Mouse (Mus musculus) hindbrain, embryonic 15.5 days (tissue): ENCODE results near the gene Col4a2. TPM values are rescaled to one million over a fixed set of nuclear protein-coding genes. Genes with fewer than 3 reads are reported as not detected.
A peak's percentile ranks its signal among the peaks of the same experiment; 100 is the strongest.

Experiments used
- ATAC-seq: fragments of 200-750 bp; cut with Nextera tagmentation; 2 replicates; pipeline ENCODE4 v1.8.0; 2017; ENCODE audit warnings: low read depth, moderate number of reproducible peaks, moderate TSS enrichment; ENCODE audit not compliant: low FRiP score
- H3K27ac ChIP-seq: fragments of 300-500 bp; sonication (generic); replicated peaks from 2 replicates; pipeline ENCODE4 v1.5.1; 2015; ENCODE audit warnings: mild to moderate bottlenecking, inconsistent platforms
- H3K27me3 ChIP-seq: fragments of 300-500 bp; sonication (generic); 2 replicates; pipeline ENCODE4 v1.6.1; 2015; ENCODE audit warnings: control low read depth, inconsistent platforms
- H3K36me3 ChIP-seq: fragments of 300-500 bp; sonication (generic); 2 replicates; pipeline ENCODE4 v1.6.1; 2015; ENCODE audit warnings: control low read depth, inconsistent platforms
- H3K4me1 ChIP-seq: fragments of 300-500 bp; sonication (generic); replicated peaks from 2 replicates; pipeline ENCODE4 v1.6.1; 2015; ENCODE audit warnings: control low read depth, inconsistent platforms
- H3K4me2 ChIP-seq: fragments of 300-500 bp; sonication (generic); 2 replicates; pipeline ENCODE4 v1.6.1; 2015; ENCODE audit warnings: moderate library complexity, mild to moderate bottlenecking, inconsistent platforms
- H3K4me3 ChIP-seq: fragments of 300-500 bp; sonication (generic); 2 replicates; pipeline ENCODE4 v1.5.1; 2015; ENCODE audit warnings: mild to moderate bottlenecking, inconsistent platforms
- H3K9ac ChIP-seq: fragments of 300-500 bp; sonication (generic); 2 replicates; pipeline ENCODE4 v1.6.1; 2015; ENCODE audit warnings: inconsistent platforms
- H3K9me3 ChIP-seq: fragments of 300-500 bp; sonication (generic); 2 replicates; pipeline ENCODE4 v1.6.1; 2016; ENCODE audit warnings: control low read depth, inconsistent platforms
- WGBS: fragments of 180-500 bp; shearing (Covaris S2); methylation state at CpG from one replicate; pipeline ENCODE4 v1.1.7; 2015; 5-methylcytosine and 5-hydroxymethylcytosine counted together
- polyA plus RNA-seq: library from polyadenylated mRNA; unstranded; fragments of >200 nt; fragmentation: Nextera tagmentation; extraction: Ambion mirVana; gene quantifications from 2 replicates; pipeline ENCODE4 v1.2.1, GENCODE M21; 2015

The Col4a2 gene
- polyA plus RNA-seq = 43.0 and 43.6 TPM in 2 replicates

GRCm38 (mm10) chr8:11312349-11313175 is at the start of gene Col4a2, which contains the start of gene Col4a1:
Col4a2 (plus strand) TSS chr8:11312805.
Col4a1 (minus strand) TSS chr8:11312826.
- under 1% methylated on average over 79 of the region's 87 CpGs for WGBS
- Histone ChIP-seq H3K36me3 (no peaks in the 10 kb centered on the region), H3K4me1 (peaks cover 35% of the 10 kb centered on the region), H3K9me3 (no peaks in the 10 kb centered on the region), H3K4me2 (peak within 1 kb of the TSS; percentile 86), H3K9ac (peak within 1 kb of the TSS; percentile 70), H3K27me3 (peaks cover 65% of the 10 kb centered on the region), H3K27ac (peak within 1 kb of the TSS; percentile 43), H3K4me3 (peak within 1 kb of the TSS; percentile 63)
- ATAC-seq = peak; percentile 57

DNA sequence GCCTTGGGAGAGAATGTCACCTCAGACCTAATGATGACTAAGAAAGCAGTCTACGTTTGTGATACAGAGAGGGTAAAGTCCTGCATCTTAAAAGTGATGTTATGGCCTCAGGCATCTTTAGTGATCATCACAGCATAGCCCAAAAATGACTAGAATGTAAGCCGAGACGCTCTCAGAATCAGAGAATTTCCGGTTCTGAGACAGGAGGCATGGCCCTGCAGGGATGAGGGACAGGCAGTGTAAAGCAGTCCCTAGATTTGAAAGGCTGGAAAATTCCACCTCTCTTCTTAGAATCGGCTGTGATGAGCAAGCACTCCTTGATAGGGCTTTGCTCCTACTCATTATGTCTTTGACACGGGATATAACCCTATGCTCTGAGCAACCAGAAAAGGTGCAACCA is 48.8 kb upstream of the Col4a2 start:
- Histone ChIP-seq H3K4me3 (no peak overlapping the region), H3K36me3 (no peaks in the 10 kb centered on the region), H3K4me1 (no peaks in the 10 kb centered on the region), H3K27ac (no peak overlapping the region), H3K4me2 (no peak overlapping the region), H3K27me3 (no peaks in the 10 kb centered on the region), H3K9ac (no peak overlapping the region), H3K9me3 (no peaks in the 10 kb centered on the region)
- 90% methylated on average over 6 of the region's 6 CpGs for WGBS
- no peak for ATAC-seq

GRCm38 (mm10) chr8:11265971-11266370 is 46.6 kb upstream of the Col4a2 start:
- no peak overlapping the region for H3K4me2 ChIP-seq
- no peak overlapping the region for H3K4me3 ChIP-seq
- no peak overlapping the region for H3K9ac ChIP-seq
- H3K36me3 ChIP-seq = no peaks in the 10 kb centered on the region
- no peak for ATAC-seq
- WGBS = 71% methylated on average over 3 of the region's 3 CpGs
- no peak overlapping the region for H3K27ac ChIP-seq
- H3K4me1 ChIP-seq = no peaks in the 10 kb centered on the region
- no peaks in the 10 kb centered on the region for H3K27me3 ChIP-seq
- no peaks in the 10 kb centered on the region for H3K9me3 ChIP-seq

GRCm38 (mm10) chr8:11266471-11266870 is 46.1 kb upstream of the Col4a2 start:
- WGBS = 94% methylated on average over 2 of the region's 2 CpGs
- Histone ChIP-seq H3K27ac (no peak overlapping the region), H3K36me3 (no peaks in the 10 kb centered on the region), H3K4me2 (no peak overlapping the region), H3K9ac (no peak overlapping the region), H3K4me1 (no peaks in the 10 kb centered on the region), H3K4me3 (no peak overlapping the region), H3K27me3 (no peaks in the 10 kb centered on the region), H3K9me3 (no peaks in the 10 kb centered on the region)
- no peak for ATAC-seq

- 78% methylated on average over 6 of the region's 6 CpGs for WGBS
- no peak overlapping the region for H3K27ac ChIP-seq
- no peaks in the 10 kb centered on the region for H3K9me3 ChIP-seq
- no peak for ATAC-seq
- H3K27me3 ChIP-seq = no peaks in the 10 kb centered on the region
- no peaks in the 10 kb centered on the region for H3K4me1 ChIP-seq
- no peak overlapping the region for H3K4me2 ChIP-seq
- no peak overlapping the region for H3K9ac ChIP-seq
- no peaks in the 10 kb centered on the region for H3K36me3 ChIP-seq
- H3K4me3 ChIP-seq = no peak overlapping the region
These were observed 43.9 kb upstream of the Col4a2 start for GRCm38 (mm10) chr8:11268753-11269152.

- Histone ChIP-seq H3K4me1 (no peaks in the 10 kb centered on the region), H3K27ac (no peak overlapping the region), H3K4me2 (no peak overlapping the region), H3K27me3 (no peaks in the 10 kb centered on the region), H3K9ac (no peak overlapping the region), H3K4me3 (no peak overlapping the region), H3K9me3 (no peaks in the 10 kb centered on the region), H3K36me3 (no peaks in the 10 kb centered on the region)
- ATAC-seq = no peak
- 77% methylated on average over 6 of the region's 6 CpGs for WGBS
These were observed 41.8 kb upstream of the Col4a2 start for GRCm38 (mm10) chr8:11270826-11271225.

DNA sequence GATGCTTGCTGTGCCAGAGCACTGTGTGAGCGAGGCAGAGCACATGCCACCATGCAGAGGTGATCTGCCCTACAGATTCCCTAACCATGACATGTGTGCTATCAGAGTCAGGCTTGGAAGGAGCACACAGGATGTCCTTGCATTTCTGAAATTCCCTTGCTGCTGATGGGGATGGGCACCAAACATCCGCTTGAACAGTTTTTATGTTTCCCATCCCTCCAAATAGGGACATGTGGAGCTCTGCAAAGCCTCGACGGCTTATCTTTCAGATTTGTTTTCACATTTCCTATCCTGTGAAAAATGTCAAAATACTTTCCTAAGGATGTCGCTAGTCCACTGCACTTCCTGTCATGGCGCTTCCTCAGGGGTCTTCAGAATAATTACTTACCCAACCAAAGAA is 40.4 kb upstream of the Col4a2 start:
- no peaks in the 10 kb centered on the region for H3K9me3 ChIP-seq
- 0 out of 2 replicates have a peak, but pooled peaks cover under 1% of the 10 kb centered on the region for H3K4me1 ChIP-seq
- H3K9ac ChIP-seq = no peak overlapping the region
- no peak overlapping the region for H3K27ac ChIP-seq
- no peaks in the 10 kb centered on the region for H3K36me3 ChIP-seq
- no peak overlapping the region for H3K4me3 ChIP-seq
- no peak for ATAC-seq
- H3K4me2 ChIP-seq = no peak overlapping the region
- 91% methylated on average over 6 of the region's 6 CpGs for WGBS
- no peaks in the 10 kb centered on the region for H3K27me3 ChIP-seq

GRCm38 (mm10) chr8:11273506-11274158 is 39.0 kb upstream of the Col4a2 start:
- H3K27me3 ChIP-seq = no peaks in the 10 kb centered on the region
- 89% methylated on average over 15 of the region's 15 CpGs for WGBS
- H3K4me3 ChIP-seq = no peak overlapping the region
- H3K9me3 ChIP-seq = no peaks in the 10 kb centered on the region
- peaks cover 12% of the 10 kb centered on the region; the same call in 1 of the 2 replicates for H3K4me1 ChIP-seq
- no peaks in the 10 kb centered on the region for H3K36me3 ChIP-seq
- ATAC-seq = no peak
- H3K9ac ChIP-seq = no peak overlapping the region
- H3K4me2 ChIP-seq = no peak overlapping the region
- H3K27ac ChIP-seq = no peak overlapping the region

DNA sequence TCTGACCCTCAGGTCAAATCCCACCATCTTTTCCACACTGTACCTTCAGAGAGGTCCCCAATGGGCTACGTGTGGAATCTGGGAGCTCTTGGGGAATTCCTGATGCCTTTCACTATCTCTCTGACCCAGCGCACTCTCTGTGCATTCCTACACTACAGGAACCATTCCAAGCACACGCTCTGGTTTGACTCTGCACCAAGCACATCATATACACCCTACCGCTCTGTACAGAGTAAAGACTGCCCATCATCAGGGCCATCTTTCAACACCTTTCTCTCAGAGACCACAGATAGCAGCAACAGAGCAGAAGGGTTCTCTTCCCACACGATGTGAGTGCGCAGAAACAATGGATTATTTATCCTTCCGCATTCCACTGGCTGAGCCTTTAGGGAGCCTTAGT is 38.2 kb upstream of the Col4a2 start:
- Histone ChIP-seq H3K4me1 (peaks cover 19% of the 10 kb centered on the region), H3K27ac (no peak overlapping the region), H3K9me3 (no peaks in the 10 kb centered on the region), H3K36me3 (no peaks in the 10 kb centered on the region), H3K27me3 (no peaks in the 10 kb centered on the region), H3K4me3 (no peak overlapping the region), H3K4me2 (no peak overlapping the region), H3K9ac (no peak overlapping the region)
- 82% methylated on average over 7 of the region's 7 CpGs for WGBS
- no peak for ATAC-seq

- no peak overlapping the region for H3K9ac ChIP-seq
- 78% methylated on average over 6 of the region's 6 CpGs for WGBS
- H3K27me3 ChIP-seq = no peaks in the 10 kb centered on the region
- H3K4me3 ChIP-seq = no peak overlapping the region
- no peaks in the 10 kb centered on the region for H3K36me3 ChIP-seq
- H3K4me2 ChIP-seq = no peak overlapping the region
- ATAC-seq = no peak
- H3K27ac ChIP-seq = no peak overlapping the region
- H3K9me3 ChIP-seq = no peaks in the 10 kb centered on the region
- peaks cover 21% of the 10 kb centered on the region for H3K4me1 ChIP-seq
These were observed 36.3 kb upstream of the Col4a2 start for GRCm38 (mm10) chr8:11276286-11276685.

- Histone ChIP-seq H3K9me3 (no peaks in the 10 kb centered on the region), H3K4me1 (peaks cover 28% of the 10 kb centered on the region), H3K9ac (no peak overlapping the region), H3K36me3 (no peaks in the 10 kb centered on the region), H3K4me3 (no peak overlapping the region), H3K27ac (peak overlapping the region; percentile 65), H3K27me3 (no peaks in the 10 kb centered on the region), H3K4me2 (no peak overlapping the region)
- 71% methylated on average over 3 of the region's 3 CpGs for WGBS
- no peak for ATAC-seq
These were observed 35.0 kb upstream of the Col4a2 start for GRCm38 (mm10) chr8:11277602-11278051.

DNA sequence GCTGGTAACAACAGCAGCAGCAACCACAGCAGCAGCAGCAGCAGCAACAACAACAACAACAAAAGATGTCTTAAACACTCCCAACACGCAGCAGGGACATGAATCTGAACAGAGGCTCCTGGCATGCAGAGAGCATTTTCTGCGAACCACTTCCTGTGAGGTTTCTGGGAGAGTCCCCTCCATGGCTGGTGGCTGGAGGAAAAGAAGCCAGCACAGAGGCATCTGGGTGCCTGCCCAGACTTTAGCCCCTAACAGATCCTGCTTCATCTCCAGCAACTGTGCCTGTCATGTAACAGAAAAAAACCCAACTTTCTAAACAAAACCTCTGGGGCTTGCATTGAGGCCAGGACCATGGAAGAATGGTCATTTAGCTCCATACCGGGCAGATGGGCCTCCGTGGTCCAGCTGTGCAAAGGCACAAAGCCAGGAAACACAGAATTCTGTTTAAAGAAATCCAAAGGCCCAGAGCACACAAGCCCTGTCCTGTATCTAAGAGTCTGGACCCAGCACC is 34.4 kb upstream of the Col4a2 start:
- Histone ChIP-seq H3K9me3 (no peaks in the 10 kb centered on the region), H3K27me3 (no peaks in the 10 kb centered on the region), H3K4me3 (no peak overlapping the region), H3K36me3 (no peaks in the 10 kb centered on the region), H3K4me1 (peaks cover 28% of the 10 kb centered on the region), H3K27ac (peak overlapping the region; percentile 65), H3K9ac (no peak overlapping the region), H3K4me2 (no peak overlapping the region)
- peak; percentile 51; the same call in 1 of the 2 replicates for ATAC-seq
- 43% methylated on average over 4 of the region's 4 CpGs for WGBS
